Mouse (Mus musculus): ENCODE results near the gene Mrps34.

Mrps34 gene

DNA sequence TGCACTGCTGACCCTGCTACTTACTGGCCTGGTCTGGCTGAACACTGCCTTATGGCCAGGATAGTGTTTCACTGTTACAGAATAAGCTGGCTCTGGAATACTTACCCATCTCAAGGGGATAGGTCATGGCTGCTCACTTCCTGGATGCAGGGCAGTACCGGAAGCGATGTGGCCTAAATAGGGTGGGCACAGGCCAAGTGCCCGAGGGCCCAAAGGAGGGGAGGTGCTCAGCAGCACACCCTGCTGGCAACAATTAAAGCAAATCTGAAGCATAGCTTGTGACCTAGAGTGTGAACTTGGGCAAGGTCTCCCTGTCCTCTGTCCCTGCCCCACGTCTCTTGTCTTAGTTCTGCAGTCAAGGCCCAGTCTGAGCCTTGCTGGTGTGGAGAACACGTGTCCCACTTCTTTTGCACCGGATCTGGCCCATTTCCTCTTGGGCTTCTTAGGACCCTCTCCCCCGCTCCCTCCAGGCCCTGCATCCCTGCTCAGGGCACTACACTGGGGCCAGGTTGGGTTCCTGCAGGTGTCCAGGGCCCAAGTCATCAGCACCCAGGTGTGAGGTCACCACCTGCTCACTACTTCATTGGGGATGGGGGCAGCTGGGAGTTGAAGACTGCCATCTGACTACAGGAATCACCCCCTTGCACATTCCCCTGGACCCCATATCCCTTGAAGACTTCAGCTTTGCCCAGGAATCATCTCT is 13.0 kb upstream of the Mrps34 start:
- DNase-seq: no peak

DNA sequence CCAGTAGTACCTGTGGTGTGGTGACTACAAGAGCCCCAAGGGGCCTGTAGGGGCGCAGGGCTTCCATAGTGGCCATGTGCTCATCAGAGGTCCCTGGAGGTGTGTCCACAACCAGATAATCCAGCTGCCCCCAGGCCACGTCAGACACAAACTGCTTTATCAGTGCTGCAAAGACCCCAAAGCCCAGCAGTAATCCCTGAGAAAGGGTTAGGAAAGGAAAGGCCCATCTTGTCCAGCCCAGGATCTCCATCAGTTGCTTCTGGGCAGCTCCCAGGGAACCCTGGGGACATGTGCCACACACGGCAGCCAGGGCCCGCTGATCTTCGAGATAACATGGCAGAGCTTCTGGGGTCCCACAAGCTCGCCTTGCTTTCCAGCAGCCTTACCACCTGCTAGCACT is 10.5 kb upstream of the Mrps34 start:
- DNase-seq: no peak

DNA sequence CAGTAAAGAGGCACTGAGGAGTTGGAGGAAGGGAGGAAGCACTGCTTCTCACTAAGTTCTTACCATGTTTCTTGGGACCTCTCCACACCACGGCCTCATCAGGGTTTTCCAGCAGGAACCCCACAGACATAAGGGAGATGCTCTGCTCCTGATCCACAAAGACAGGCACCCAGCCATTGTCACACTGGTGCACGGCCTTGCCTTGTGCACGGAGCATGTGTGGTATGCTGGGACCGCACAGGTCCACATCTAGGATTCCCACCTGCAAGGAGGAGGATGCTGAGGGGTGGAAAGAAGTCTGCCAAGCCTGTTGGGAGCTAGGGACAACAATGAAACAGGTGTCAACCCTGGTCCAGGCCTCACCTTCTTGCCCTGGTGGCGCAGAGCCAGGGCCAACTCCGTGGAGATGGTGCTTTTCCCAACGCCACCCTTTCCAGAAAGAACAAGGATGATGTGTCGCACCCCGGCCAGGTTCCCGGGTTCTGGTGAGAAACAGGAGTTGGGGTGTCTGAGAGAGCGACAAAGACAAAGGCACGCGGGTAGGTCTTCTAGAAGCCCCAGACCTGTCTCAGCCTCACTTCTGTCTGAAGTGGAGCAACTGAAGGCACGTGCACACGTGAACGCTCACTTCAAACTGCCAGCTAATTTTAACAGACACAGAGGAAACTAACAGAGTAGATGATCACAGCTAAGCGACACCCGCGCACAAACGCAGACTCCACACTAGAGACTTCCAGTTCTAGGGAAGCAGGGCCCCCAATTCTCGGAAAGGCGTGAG is 9.4 kb upstream of the Mrps34 start:
- DNase-seq: peak in 1 of 2 experiments; percentile 49

DNA sequence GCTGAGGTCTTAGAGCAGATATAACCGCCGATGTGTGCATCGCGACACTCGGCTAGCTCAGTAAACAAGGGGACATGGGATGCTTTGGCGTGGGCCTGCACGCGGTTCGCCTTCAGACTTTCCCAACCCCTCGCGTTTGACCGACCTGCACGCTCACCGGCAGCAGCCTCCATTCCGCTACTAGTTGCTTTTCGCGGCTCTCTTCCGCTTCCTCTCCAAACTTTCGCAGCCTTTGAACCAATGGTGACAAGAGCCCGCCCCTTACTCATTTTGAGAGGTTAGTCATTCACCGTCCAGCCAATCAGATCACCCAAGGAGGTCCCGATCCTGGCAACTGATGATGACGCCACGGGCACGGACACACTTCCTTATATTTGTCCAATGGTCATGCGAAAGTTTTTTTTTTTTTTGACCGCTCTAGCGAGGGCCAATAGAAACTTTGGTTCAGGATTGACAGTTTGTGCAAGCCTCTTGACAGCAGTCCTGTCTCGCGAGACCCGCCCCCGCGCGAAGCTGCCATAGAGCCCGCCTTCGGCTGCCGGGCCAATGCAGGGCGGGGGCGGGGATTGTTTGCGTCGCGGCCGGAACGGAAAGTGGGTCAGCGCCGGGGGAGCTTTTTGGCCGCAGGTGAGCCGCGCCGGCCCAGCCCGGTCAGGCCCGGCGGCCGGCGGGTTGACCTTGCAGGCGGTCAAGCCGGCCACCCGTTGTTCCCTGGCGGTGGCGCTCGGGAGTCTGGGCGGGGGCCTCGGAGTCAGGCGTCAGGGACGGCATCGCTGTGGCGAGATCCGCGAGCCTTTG is 8.6 kb upstream of the Mrps34 start, which contains the start of the genes Nubp2 and Spsb3:
Gene Nubp2, minus strand, starts transcription at position 216 of the 798 bp plus-strand sequence.
Gene Spsb3, plus strand, starts transcription at position 510 of the 798 bp plus-strand sequence.
- peak; percentile 98 to 99 for DNase-seq

DNA sequence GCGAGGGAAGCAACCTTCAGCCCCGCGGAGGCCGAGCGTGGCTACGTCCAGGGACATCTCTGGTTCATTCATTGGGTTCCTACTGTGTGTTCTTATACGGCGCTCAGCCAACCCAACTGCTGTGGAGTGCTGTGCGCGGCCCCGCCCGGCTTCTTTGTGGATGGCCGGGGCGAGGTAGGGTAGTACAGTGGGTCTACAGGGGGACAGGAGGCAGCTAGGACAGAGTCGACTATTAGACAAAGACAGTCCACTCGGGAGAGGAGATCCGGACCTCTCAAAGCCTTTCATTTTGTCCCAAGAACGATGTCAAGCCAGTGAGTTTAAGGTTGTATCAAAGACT is 8.0 kb upstream of the Mrps34 start:
- no peak for DNase-seq

DNA sequence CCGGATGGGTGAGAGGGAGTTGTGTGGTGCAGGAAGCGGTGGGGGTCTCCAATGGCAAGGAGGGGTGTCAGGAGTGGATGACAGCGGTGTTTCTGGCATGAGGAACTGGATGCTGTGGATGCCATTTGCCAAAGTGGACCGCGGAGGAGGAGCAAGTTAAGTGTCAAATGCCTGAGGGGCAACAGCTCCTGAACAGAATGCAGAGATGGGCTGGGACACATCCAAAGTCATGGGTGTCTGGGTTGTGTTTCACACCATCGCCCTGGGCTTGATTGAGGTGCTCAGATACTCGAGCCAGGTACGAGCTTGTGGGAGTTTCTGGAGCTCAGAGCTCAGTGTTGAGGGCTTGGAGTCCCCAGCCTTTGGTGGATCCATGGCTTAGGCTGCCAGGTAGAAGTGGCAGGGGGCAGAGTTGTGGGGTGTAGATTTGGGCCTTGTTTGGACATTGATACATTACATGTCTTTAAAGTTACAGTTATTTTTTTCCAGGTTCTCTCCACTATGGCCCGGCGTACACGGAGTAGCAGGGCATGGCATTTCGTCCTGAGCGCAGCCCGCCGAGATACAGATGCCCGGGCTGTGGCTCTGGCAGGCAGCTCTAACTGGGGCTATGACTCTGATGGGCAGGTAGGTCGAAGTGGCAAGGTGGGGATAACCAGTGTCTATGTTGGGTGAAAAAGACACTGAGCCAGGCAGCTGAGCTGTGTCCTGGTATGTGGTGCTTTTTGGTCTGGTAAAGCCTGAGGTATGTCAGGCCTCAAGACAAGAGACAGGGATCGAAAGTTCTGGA is 7.4 kb upstream of the Mrps34 start:
- peak in 1 of 2 experiments; percentile 52 for DNase-seq

DNA sequence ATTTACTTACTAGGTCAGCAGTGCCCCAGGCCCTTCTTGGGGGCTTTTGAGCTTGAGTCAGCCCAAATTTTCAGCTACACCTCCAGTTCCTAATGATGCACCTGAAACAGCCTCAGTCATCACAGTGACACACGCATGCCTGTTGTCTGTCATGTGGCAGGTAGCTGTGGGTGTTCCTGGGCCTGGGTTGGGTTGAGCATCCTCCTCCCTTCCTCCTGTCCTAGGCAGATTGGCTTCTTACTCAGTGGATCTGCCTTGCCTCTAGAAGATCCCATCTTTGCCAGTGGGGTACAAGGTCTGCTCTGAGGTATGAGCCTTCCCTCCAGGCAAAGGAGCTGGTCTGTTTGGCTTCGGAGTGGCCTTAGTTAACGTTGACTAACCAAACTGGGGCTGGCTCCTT is 6.1 kb upstream of the Mrps34 start:
- DNase-seq: no peak

DNA sequence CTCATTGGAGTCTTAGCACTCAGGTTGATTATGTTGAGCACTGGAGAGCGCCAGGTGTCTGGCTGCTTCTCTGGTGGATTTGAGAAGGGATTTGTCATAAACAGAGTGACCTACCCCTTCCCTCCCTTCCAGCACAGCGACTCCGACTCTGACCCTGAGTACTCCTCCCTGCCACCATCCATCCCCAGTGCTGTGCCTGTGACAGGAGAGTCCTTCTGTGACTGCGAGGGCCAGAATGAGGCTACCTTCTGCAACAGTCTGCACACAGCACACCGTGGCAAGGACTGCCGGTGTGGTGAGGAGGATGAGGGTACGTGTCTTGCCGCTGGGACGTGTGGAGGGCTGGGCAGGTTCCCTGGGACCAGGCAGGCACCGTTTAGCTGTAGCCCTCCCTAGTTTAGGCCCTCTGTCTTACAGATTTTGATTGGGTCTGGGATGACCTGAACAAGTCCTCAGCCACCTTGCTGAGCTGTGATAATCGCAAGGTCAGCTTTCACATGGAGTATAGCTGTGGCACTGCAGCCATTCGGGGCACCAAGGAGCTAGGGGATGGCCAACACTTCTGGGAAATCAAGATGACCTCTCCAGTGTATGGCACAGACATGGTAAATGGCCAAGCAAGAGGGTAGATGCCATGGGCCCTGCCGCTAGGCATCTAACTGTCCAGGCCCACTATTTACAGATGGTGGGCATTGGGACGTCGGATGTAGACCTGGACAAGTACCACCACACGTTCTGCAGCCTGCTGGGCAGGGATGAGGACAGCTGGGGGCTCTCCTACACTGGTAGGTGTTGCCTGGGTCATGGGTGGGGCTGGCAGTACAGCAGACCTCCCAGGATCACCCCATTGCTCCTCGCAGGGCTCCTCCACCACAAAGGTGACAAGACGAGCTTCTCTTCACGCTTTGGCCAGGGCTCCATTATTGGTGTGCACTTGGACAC is 4.5 kb upstream of the Mrps34 start:
- DNase-seq: no peak

DNA sequence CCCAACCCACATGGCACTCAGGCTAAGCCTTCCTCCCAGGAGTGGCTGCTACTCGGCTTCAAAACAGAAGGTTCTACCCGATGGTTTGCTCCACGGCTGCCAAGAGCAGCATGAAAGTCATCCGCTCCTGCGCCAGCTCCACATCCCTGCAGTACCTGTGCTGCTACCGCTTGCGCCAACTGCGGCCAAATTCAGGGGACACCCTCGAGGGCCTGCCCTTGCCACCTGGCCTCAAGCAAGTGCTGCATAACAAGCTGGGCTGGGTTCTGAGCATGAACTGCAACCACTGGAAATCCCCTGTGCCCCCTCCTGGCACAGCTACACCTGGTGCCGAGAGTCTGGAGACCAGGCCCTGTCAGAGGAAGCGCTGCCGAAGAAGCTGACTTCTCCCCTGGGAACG is 3.6 kb upstream of the Mrps34 start:
- DNase-seq: peak; percentile 68 to 73

DNA sequence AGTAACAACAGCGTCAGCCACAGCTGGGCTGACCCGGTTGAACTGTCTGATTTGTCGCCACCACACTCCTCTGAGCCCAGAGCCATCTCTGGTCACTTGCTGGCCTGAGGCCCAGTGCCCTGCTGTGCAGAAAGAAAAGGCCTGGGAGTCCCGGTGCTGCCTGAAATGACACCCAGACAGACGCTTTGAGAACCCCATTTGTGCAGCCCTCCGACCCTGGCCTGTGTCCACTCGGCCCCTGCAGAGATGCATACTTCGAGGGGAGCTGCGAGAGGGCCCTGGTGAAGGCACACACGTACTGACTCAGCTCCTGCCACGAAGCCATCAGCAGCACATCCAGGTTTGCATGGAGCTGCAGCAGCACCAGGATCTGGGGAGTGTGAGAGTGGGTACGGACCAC is 2.1 kb upstream of the Mrps34 start:
- peak in 1 of 2 experiments; percentile 50 for DNase-seq

DNA sequence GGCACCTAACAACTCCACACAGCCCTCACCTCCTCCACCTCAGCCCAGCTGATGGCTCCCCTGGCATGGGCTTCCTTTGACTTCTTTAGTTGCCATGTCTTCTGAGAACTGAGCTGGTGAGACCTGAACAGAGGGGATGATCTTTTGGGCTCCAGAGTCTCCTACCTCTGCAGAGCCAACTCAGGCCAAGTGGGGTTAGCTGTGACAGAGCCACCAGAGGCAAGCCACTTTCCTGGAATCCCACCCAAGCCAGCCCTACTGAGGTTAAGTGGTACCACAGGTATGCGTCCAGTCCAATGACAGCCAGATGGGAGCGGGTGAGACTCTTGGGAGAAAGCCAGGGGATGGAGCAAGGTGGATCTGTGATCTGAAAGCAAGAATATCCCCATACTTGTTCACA is 1.6 kb upstream of the Mrps34 start:
- DNase-seq: no peak

DNA sequence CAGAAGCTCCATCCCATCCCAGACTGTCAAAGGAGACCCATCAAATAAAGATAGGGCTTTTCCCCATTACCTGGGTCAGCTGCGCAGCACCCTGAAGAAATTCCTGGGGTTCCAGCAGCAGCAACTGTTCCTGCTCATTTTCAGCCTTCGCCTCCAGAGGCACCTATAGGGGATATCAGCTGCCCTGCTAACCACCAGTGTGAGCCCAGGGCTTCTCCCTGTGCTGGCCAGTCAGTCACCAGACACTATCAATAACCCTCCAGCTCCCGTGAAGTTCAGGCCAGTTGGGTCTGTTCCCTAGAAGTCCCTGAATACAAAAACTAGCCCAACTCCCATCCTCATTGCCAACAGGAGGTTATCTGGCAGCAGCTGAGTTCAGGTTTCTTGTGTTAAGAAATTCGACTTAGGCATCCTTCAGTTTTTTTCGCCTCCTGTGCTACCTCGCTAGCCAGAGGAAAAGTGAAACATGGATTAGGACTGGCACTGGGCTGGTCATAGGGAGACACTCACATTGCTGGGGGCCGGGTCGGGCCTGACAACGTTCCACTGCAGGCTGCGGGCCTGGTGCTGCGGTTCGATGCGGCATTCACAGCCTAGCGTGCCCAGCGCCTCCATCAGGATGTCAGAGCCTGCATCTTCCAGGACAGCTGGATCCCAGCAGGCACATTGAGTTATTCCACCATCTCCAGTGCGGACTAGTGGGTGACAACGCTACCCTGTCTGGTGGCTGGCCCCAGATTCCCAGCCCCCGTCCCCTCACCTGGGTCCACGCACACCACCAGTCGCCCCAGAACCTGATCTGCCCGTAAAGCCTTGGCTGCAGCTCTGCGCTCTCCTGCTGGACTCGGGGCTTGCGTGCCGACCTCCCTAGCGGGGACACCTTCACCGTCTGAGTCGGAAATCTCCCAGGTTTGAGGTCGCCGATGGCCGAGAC is 588 bp upstream of the Mrps34 start:
- no peak for DNase-seq

DNA sequence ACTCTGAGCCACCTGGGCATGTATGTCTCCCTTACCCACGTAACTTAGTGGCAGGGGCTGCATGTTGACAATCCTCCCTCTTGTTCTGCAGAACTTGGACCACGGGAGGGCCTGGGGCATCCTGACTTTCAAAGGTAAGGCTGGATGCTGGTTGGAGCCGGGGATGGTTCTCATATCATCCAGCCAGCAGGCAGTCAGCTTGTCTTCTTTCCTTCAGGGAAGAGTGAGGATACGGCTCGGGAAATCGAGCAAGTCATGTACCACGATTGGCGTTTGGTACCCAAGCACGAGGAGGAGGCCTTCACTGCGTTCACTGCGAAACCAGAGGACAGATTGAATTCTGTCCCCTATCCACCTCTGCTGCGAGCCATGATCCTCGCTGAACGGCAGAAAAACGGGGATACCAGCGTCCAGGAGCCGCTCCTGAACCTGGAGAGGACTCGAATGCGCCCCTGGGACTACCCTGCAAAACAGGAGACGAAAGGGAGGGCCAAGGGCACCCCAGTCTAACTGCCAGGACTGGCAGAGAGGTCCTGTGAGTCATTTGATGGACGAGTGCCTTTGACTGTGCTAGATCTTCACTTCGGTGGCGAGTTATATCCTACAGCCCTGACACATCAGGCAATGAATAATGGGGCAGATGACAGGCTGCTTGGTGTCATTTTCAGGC is 790 bp downstream of the Mrps34 start:
- DNase-seq: no peak

DNA sequence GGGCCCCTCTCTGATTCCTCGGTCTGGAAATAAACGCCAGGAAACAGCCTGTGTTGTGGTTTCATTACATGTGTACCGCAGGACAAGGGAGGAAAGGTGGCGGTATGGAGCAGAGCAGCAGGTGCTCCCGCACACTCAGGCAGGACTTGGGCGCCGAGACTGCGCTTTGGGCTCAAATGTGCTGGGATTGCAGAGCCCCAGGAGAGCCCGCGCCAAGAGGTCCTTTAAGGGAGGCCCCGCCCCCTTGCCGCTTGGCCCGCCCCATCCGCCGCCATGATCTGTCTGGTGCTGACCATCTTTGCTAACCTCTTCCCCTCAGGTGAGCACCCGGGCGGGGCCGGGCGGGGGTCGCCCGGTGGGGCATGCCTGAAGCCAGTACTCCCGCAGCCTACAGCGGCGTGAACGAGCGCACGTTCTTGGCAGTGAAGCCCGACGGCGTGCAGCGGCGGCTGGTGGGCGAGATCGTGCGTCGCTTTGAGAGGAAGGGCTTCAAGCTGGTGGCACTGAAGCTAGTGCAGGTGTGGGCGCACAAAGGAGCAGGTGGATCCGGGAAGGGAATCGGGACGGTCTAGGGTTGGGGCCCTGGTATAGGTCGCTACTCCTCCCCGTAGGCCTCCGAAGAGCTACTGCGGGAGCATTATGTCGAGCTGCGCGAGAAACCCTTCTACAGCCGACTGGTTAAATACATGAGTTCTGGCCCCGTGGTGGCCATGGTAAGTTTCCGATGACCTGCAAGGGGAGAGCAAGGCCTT is 1.5 kb downstream of the Mrps34 start, which contains the start of gene Nme3:
Gene Nme3, plus strand, starts transcription at position 260 of the 752 bp plus-strand sequence.
- DNase-seq: peak; percentile 75 to 80

DNA sequence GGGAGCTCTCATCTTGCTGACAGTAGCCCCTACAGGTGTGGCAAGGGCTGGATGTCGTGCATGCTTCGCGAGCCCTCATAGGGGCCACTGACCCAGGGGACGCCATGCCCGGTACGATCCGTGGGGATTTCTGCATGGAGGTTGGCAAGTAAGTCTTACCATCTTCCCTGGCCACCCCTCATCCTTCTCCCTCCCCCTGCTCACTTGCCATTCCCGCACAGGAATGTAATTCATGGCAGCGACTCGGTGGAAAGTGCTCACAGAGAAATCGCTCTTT is 2.0 kb downstream of the Mrps34 start:
- DNase-seq: no peak

DNA sequence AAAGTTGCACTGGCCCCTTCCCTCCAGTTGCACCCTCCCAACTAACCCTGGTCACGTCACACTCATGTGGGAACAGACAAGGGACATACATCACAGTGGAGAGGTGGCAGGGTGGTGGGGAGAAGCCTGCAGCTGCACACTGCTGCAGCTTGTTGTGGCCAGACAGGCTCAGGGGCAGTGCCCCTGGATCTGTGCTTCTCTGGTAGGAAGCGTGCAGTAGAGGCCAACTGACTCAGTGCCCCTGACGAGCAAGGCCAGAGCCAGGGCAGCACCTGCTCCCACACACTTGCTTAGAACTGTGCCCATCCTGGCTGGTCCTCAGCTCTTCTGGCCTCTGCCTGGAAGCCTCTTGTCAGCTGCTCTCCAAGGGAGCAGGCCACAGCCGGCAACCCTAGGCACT is 2.7 kb downstream of the Mrps34 start:
- no peak for DNase-seq

DNA sequence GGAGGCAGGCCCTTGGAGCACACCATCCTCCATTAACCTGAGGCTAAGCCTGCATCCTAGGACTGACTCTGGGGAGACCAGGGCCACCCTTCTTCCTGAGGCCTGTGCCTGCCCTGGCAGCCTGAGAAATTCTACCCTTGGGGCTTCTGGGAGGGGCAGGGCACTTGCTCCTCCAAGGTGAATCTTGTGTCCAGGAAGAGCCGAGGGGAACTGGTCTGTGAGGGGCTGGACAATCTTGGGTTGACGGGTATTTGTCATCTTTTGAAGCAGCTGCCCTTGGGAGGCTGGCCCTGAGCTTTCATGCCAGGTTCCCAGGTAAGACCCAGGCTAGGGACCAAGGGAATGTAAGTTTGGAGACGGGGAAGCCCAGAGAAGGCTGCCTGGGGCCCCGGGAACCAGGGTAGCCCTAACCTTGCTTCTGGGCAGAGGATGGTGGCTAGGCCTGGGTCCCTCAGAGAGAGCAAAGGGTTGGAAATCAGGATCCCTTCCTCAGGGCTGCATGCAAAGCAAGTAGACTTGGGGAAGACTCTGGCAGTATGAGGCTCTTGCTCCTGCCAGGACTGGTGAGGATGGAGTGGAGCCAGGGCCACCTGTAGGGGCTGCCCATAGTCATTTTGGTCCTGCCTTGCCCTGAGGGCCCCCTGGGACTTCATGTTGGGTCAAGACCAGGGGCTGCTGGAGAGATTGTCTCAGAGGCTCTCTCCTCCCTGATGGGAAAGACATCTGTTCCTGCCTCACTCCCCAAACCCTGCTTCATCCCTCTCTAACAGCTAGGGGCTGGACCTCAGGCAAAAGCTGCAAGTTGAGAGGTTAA is 3.3 kb downstream of the Mrps34 start:
- no peak for DNase-seq

DNA sequence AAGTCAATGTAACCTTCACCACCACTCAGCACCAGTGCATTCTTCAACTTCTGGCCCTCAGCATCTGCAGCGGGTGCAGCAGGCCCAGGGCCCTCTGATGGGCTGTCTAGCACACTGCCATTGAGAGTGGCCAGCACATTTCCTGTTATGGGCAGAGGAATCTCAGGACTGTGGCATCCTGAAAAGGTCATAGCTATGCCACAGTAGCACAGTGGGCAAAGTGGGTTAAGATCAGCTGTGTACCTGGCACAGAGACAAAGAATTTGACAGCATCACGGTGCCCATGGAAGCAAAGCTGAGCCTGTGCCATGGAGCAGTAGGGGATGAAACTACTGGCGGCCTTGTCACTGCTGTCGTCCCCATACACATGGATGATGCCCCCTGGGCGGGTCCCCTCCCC is 4.2 kb downstream of the Mrps34 start:
- DNase-seq: no peak

Measured in cerebellum, adult 18-20 months (tissue).